8 mouse cellular contexts compared by ENCODE assay signal in the genomic region with DNA sequence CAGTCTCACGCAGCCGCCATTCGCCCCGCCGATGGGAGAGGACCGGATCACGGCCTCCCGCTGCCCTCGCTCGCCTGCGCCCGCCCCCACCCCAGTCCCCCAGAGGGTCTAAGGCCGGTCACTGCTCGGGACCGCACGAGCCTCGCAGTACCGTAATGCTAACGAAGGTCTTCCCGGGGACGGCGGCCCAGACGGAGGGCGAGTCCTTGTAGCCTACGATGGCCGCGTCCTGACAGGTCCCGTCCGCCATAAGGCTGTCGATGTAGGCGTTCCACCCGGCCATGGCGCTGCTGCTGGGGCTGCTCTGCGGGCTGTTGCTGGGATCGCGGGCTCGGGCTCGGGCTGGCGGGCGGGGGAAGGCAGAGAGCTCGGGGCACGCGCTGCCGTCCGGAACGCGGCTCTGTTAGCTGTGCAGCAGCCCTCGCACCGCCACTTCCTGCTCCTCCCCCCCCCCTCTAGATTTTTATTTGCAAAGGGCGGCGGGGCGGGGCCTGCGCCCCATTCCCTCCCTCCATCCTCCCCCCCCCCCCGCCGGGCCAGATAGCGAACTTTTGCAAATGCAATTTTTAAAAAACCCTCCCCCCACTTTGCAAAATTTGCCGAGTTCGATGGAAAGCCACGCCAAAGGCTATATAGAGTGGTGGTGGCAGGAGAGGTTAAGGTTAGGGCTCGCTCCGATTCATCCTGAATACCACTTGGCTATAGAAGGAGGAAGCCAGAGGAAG. TPM values are rescaled to one million over a fixed set of nuclear protein-coding genes. Genes with fewer than 3 reads are reported as not detected.
DNase-seq lines count a peak whose midpoint lies in the region; ATAC-seq lines count a peak whose summit lies in the region.

A gene (minus strand): TSS at position 447 of the 725 bp plus-strand sequence.

- peaks cover 27% of the 10 kb centered on the region for H3K4me1 ChIP-seq in hindbrain, embryonic 16.5 days (ENCODE audit: control insufficient read depth, insufficient read depth, low read depth, low read length)
- peaks cover 78% of the 10 kb centered on the region for H3K4me1 ChIP-seq in megakaryocyte, embryonic 14.5 days

- H3K4me2 ChIP-seq in hindbrain, embryonic 16.5 days (ENCODE audit: low read length): peak within 1 kb of the TSS; percentile 64

- H3K9ac ChIP-seq in hindbrain, embryonic 16.5 days (ENCODE audit: low read depth, low read length): peak within 1 kb of the TSS; percentile 99

- no peaks in the 10 kb centered on the region for H3K9me3 ChIP-seq in hindbrain, embryonic 16.5 days (ENCODE audit: control insufficient read depth, low read length)
- H3K9me3 ChIP-seq in megakaryocyte, embryonic 14.5 days: no peaks in the 10 kb centered on the region

- peak within 1 kb of the TSS; percentile 98 for H3K27ac ChIP-seq in hindbrain, embryonic 16.5 days (ENCODE audit: low read depth, low read length)

- peak; percentile 84 for DNase-seq in R1 (ENCODE audit: low read depth, low spot score)
- DNase-seq in cerebellum, adult 9-11 months: peak; percentile 84
- DNase-seq in frontal cortex, postnatal 36 days (ENCODE audit: low spot score in 2 of 2): peak; percentile 57 to 69
- peak in 1 of 2 experiments; percentile 41 for DNase-seq in left cerebral cortex, adult 8-10 months (ENCODE audit: low spot score in 2 of 2)
- peak; percentile 82 to 83 for DNase-seq in right cerebral cortex, postnatal 10 days (ENCODE audit: low spot score in 2 of 2)
- peak; percentile 74 for DNase-seq in urinary bladder, postnatal 25 days (ENCODE audit: low spot score)

- peak within 1 kb of the TSS; percentile 100 for H3K4me3 ChIP-seq in hindbrain, embryonic 16.5 days (ENCODE audit: low read length)
- H3K4me3 ChIP-seq in megakaryocyte, embryonic 14.5 days (replicated peaks): peak within 1 kb of the TSS; percentile 100

- peak; percentile 41 for ATAC-seq in hindbrain, embryonic 16.5 days

- peaks cover 18% of the 10 kb centered on the region for H3K36me3 ChIP-seq in hindbrain, embryonic 16.5 days (ENCODE audit: control insufficient read depth, insufficient read depth, low read length)
- H3K36me3 ChIP-seq in megakaryocyte, embryonic 14.5 days (replicated peaks; ENCODE audit: low read length): peaks cover 48% of the 10 kb centered on the region

- no peaks in the 10 kb centered on the region for H3K27me3 ChIP-seq in hindbrain, embryonic 16.5 days (replicated peaks; ENCODE audit: control insufficient read depth, insufficient read depth, low read length)
- H3K27me3 ChIP-seq in megakaryocyte, embryonic 14.5 days (replicated peaks): no peaks in the 10 kb centered on the region

- WGBS in hindbrain, embryonic 16.5 days: under 1% methylated on average over 48 of the region's 61 CpGs

RNA-seq across cellular contexts. Expression of the gene that starts here (rescaled TPM):
- 638 and 764 TPM in 2 replicates for polyA plus RNA-seq in hindbrain, embryonic 16.5 days (2015; fragmentation: Nextera tagmentation; extraction: Ambion mirVana)
- total RNA-seq in left cerebral cortex, adult 8-10 months (2022): 100 to 1,000 TPM; 203 to 237 (median 220) TPM
- polyA plus RNA-seq in megakaryocyte, embryonic 14.5 days (2012; ENCODE audit: insufficient read depth, low replicate concordance): 9,580 and 14,702 TPM in 2 replicates

Comparison
In these comparisons a context has a peak if more than half of its experiments do, and no peak if none do; other contexts are left out.
1. RNA of the gene that starts here (polyA plus RNA-seq): 9,580 to 14,702 TPM in megakaryocyte, embryonic 14.5 days; 638 to 764 TPM in hindbrain, embryonic 16.5 days; every median in the first group is over 10 times any median in the second.